Mouse (Mus musculus) layer of hippocampus, adult 2 months (tissue): ENCODE measurements at regions not wholly inside any gene's neighbourhood (a gene's known extent, or its start where the extent isn't known, plus 50 kb on each side); places are given as distances from the start of the nearest gene placed in this dataset.

ENCODE experiments used
- DNase-seq, 2 experiments: peaks; one replicate each; pipeline ENCODE4 v3.0.0; 2022; ENCODE audit warnings: low spot score in 2 of 2
- H3K27ac ChIP-seq: fragments of 200-600 bp; 2 replicates; pipeline ENCODE4 v1.8.1; 2022
- H3K4me3 ChIP-seq: fragments of 200-600 bp; 2 replicates; pipeline ENCODE4 v1.8.1; 2022; ENCODE audit warnings: mild to moderate bottlenecking
- CTCF ChIP-seq: fragments of 200-600 bp; conservative IDR thresholded peaks from 2 replicates; pipeline ENCODE4 v1.8.1; 2022; ENCODE audit warnings: antibody characterized with exemption, mild to moderate bottlenecking, moderate library complexity

DNA sequence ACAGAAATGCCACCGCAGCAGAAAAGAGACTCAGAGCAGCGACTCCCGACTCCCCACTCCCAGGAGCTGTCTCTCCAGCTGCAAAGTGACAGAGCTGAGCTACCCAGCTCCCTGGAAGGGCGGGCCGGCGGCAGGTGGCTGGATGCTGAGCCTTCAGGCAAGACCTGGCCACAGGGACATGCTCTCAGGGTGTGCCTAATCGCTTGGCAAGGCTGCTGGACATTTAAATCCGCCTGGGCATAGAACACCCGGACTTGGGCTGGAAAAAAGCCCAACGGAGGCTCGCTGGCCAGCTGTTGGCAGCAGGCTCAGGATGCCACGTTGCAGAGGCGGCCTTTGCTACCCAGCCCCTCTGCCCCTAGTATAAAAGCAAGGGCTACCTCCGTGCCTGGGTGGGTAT is 74.6 kb upstream of the Mgme1 start:
- no peak overlapping the region for H3K4me3 ChIP-seq
- H3K27ac ChIP-seq, result no peak overlapping the region
- DNase-seq, result no peak
- no peak for TF ChIP-seq CTCF

DNA sequence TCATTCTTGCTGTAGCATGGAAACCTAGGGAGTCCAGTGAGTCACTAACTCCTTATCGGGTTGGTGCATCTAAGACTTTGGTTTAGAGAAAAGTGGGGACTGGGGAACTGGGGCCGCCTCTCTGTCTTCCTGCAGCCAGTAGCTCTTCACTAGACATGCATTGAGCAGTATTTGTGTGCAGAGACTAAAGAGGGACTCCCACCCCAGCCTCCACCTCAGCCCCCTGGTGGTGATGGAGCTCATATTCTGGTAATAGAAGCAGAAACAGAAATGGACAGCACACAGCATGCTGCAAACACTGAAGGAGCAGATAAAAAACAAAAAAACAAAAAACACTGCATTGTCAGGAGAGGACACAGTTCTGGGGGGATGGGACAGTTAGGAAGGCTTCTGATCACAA is 73.3 kb upstream of the Mgme1 start:
- peak; percentile 63 for TF ChIP-seq CTCF
- no peak overlapping the region for H3K4me3 ChIP-seq
- no peak overlapping the region for H3K27ac ChIP-seq
- DNase-seq, result no peak

DNA sequence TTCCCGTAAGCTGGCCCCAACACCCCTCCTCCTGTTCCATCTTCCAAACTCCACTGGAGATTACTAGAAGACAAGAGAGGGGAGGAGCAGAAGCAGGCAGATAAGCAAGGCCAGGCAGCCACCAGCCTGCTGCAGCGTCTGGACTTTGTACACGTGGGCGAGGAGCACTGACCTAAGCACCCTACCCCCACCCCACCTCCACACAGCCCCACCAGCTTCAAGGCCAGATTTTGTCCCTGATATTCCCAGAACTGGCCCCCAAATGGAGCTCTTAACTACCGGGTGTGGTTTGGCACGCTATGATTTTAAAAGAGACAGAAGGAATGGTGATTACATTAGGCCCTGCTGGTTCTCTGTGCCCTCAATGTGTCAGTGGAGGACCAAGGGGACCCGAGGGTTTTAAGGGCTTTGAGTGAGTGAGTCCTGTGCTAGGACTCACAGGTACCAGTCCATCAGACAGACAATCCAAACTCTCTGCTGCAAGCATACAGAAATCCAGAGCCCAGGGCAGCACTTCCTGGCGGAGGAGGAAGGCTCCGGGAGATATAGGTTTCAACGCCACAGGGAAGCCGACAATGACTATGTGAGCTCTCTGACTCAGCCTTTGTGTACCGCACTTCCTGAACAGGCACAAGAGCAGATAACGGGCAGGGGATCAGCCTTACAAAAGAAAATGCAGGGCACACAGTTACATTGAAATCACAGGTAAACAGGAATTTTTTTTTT is 72.0 kb upstream of the Mgme1 start:
- TF ChIP-seq CTCF, result no peak
- H3K4me3 ChIP-seq, result no peak overlapping the region
- no peak for DNase-seq

More for the DNA sequence above, 72.0 kb upstream of the Mgme1 start:
- no peak overlapping the region for H3K27ac ChIP-seq
